Mouse (Mus musculus) G1E (cell line): Measurements from ENCODE around the gene Pla1a.

Experiments
- CTCF ChIP-seq: IDR thresholded peaks from 2 replicates; pipeline ENCODE4 v1.5.1; 2012; ENCODE audit warnings: low read depth, low read length, inconsistent platforms, mixed read lengths
- POLR2AphosphoS5 ChIP-seq: IDR thresholded peaks from 2 replicates; pipeline ENCODE4 v1.6.1; 2012; ENCODE audit warnings: low read depth, low read length, inconsistent platforms; ENCODE audit not compliant: insufficient replicate concordance
- TAL1 ChIP-seq: conservative IDR thresholded peaks from 2 replicates; pipeline ENCODE4 v1.6.1; 2012; ENCODE audit warnings: low read depth, low read length, inconsistent platforms, mixed read lengths

DNA sequence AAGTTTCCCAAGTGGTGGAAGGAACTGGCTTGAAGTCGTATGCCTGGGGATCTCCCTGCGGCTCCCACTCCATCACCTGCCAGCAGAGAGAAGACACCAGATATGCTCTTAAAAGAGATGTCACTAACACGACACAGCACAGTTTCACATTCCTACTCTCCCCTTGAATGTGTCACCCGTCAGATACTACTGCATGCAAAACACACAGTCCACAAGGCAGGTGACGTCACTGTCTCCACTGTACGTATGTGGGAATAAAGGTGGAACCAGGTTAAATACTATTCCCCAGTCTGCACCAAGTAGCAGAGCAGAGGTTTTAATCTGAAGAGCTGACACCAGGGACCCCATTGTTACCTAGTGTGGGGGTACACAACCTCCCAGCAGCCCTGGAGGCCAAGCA, 7.5 kb upstream of the Pla1a start:
- no peak for TF ChIP-seq CTCF
- TF ChIP-seq TAL1, result no peak
- no peak for TF ChIP-seq POLR2AphosphoS5
